Mouse (Mus musculus): ENCODE data around the gene Ppp1r36.

DNA sequence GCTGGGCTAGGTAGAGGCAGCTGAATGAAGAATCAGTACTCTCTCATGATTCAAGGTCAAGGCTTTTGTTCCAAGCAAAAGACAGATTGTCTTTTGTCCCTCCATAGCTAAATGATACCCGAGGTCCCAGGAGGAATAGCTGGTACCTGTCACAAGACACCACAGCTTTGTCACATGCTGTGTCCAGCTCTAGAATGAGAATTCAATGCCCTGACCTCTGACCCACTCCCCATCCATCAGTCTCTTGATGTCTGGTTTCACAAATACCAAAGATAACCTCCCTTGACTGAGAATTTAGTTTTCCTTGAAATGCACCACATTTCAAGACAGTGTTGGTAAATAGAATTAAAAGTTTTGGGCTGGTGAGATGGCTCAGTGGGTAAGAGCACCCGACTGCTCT lies 34.9 kb downstream of the Ppp1r36 start:
- TF ChIP-seq CTCF (IDR thresholded peaks at IDR 0.05; ENCODE audit: extremely low read depth, insufficient read depth, low read length), result no peak
- no peak for TF ChIP-seq POLR2A (IDR thresholded peaks at IDR 0.05; ENCODE audit: extremely low read depth, insufficient read depth, low read length)
